Mouse (Mus musculus) cortical plate, adult 2 months (tissue): ENCODE measurements at regions not wholly inside any gene's neighbourhood (a gene's known extent, or its start where the extent isn't known, plus 50 kb on each side); places are given as distances from the start of the nearest gene placed in this dataset.

Experiments used
- CTCF ChIP-seq: fragments of 200-500 bp; IDR thresholded peaks from 2 replicates; pipeline ENCODE4 v1.5.1; 2011; ENCODE audit warnings: mild to moderate bottlenecking, control low read depth, low read length; ENCODE audit not compliant: insufficient read depth; ENCODE audit errors: extremely low read depth
- POLR2A ChIP-seq: fragments of 200-500 bp; IDR thresholded peaks from 2 replicates; pipeline ENCODE4 v1.6.1; 2011; ENCODE audit warnings: mild to moderate bottlenecking, low read length, control low read depth; ENCODE audit not compliant: insufficient read depth; ENCODE audit errors: extremely low read depth

GRCm38 (mm10) chr13:25611986-25612385, 341.7 kb upstream of the Nrsn1 start:
- TF ChIP-seq POLR2A (no peak), CTCF (no peak)
